Mouse (Mus musculus) thymus, postnatal 25 days (tissue): ENCODE results near the gene Dnajb8.

ENCODE experiments used
- DNase-seq: peaks from one replicate; pipeline ENCODE4 v3.0.0; 2022

Gene Dnajb8

GRCm38 (mm10) chr6:88221968-88222367 lies at the start of gene Dnajb8:
TSS of gene Dnajb8 (plus strand) at chr6:88222268.
- DNase-seq, result no peak

DNA sequence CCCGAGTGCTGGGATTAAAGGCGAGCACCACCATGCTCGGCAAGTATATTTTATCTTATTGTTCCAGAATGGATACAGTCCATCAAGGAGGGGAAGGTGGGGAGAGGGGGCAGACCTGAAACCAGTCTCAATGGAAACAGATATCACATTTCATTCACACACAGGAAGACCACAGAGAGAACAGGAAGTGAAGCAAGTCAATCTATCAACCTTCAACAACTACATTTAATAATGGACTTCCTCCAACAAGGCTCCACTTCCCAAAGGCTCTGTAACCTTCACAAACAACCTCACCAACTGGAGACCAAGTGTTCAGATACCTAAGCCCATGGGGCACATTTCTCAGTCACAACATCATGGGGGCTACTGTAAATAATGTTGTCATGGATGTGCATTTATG lies 47.9 kb upstream of the Dnajb8 start:
- DNase-seq, result no peak

GRCm38 (mm10) chr6:88174676-88175075 lies 47.4 kb upstream of the Dnajb8 start:
- DNase-seq, result no peak

DNA sequence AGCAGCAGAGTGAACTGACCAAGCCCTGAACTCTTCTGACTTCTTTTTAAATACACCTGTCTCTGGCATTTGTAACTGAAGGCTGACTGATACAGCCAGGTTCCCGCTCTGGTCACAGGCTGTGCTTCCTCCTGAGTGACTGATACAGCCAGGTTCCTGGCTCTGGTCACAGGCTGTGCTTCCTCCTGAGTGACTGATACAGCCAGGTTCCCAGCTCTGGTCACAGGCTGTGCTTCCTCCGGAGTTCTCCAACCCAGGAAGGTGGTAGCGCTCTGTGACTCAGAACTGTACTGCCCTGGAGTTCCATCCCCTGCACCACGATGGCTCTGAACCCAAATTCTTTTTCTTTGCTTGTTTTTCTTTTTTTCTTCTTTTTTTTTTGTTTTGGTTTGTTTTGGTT lies 37.4 kb upstream of the Dnajb8 start:
- DNase-seq, result no peak

DNA sequence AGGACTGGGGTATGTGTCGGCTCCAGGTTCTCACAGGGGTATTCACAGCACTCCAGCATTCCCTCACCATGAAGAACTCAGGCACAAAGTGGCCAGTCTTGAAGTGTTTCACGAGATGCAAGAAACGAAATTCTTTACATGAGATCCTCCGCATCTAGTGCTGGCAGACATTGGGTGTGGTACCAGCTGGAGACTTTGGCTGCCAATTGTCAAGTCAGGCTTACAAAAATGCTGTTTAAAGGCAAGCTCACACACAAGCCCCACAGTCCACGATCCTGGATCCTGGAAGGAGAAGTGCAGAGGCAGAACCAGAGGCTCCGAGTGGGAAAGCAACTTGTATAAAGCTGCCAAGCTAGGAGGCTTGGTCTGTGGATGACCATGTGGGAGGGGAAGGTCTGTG lies 33.9 kb upstream of the Dnajb8 start:
- no peak for DNase-seq

DNA sequence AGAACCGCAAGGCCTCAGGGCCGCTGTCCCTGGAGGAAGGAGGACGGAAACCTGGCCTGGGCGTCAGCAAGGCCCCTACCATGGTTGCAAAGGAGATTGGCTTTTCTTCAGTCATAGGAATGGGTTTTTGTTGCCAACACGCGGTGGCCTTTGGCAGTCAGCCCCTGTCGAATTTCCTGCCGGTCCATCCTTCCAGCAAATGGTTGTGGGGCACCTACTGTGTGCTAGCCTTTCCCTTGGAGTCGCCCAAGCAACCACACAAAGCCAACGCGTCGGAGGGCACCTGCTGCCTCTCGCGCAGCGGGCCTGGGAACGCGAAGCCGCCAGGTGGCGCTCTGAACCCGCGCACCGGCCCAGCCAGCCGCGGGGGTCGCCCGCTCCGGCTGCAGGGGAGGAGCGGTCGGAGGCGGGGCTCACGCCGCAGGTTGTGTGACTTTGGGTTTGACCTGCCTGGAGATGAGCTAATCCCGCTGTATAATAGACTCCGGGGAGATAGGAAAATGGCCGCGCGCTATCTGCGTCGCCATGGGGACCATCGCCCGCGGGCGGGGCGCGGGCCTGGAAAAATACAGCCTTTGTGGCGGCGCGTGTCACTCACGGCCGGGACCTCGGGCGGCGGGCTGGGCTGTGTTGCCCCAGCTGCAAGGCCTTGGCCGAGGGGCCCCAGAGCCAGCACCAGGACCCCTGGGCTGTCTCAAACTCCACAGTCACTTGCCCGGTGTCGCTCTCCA lies 32.6 kb upstream of the Dnajb8 start:
- DNase-seq, result peak; percentile 83

DNA sequence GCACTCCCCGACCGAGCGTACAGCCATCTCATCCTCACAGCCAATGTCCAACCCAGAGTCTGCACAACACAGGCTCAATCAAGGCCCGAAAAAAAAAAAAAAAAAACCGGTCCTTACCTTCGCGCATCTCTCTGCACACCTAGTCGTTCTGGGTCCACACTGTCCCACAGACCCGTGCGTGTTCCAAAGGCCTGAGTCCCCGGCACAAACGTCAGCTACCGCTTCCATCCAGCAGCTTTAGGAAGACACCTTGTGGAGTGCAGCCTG lies 32.1 kb upstream of the Dnajb8 start:
- no peak for DNase-seq

- no peak for DNase-seq
These were observed 31.6 kb upstream of the Dnajb8 start for GRCm38 (mm10) chr6:88190310-88191023.

- no peak for DNase-seq
These were observed 31.1 kb upstream of the Dnajb8 start for GRCm38 (mm10) chr6:88191024-88191365.

DNA sequence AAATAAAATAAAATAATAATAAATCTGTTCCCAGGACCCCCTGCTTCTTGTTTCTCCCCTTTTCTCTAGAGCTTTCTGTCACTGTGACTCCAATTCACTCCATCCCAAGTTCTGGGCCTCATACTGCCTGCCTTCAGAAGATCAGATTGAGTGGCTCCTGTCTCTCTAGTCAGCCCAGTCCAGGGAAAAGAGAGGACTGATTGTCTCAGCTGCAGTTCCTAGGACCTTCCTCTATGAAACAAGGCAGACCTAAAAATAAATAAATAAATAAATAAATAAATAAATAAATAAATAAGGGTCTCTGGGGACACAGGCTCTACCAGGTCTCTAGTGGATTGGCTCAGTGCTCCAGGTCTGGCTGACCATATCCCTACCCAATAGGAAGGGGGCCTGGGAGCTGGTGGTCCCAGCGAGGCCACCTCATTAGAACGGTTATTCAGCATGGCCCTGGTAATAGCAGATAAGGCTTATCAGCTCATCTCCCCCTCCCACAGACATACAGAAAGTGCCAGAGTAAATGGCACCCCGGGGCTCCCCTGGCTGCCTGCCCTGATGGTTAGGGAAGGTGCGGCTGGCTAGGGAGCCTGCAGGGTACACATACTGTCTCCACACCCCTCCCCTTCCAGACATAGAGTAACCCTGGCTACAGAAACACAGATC lies 30.5 kb upstream of the Dnajb8 start:
- DNase-seq, result no peak

GRCm38 (mm10) chr6:88192756-88193155 lies 29.3 kb upstream of the Dnajb8 start:
- DNase-seq, result no peak

DNA sequence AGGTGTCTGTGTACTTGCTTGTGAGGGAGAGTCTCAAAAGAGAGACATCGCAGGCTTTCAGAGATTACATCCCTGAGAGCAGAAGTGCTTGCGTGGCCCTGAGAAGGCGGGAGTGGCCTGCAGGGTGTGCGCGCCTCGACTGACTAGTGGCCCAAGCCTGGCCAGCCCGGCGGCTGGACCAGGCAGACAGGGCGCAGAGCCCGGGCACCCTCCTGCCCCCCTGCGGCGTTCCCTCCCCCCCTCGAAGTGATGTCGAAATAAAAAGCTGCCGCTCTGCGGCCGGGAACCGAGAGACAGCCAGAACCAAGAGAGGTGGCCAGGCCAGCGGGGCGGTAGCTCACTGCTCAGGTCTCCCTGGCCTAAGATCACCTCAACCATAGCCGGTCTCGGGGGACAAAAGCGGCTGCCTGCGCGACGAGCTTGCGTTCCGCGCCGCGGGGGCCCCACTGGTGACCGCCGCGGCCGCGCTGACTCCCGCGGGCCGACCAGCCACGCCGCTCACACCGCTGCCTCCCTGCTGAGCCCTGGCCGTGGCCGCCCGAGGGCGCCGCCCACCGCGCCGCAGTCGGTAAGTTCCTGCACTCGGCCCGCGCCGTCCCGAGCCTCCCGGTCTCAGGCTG lies 28.5 kb upstream of the Dnajb8 start, which contains the start of gene Gata2:
Gata2 (plus strand) TSS at position 459 of the 620 bp plus-strand sequence.
- DNase-seq, result no peak

GRCm38 (mm10) chr6:88194053-88194977 lies 27.8 kb upstream of the Dnajb8 start:
- peak; percentile 15 for DNase-seq

DNA sequence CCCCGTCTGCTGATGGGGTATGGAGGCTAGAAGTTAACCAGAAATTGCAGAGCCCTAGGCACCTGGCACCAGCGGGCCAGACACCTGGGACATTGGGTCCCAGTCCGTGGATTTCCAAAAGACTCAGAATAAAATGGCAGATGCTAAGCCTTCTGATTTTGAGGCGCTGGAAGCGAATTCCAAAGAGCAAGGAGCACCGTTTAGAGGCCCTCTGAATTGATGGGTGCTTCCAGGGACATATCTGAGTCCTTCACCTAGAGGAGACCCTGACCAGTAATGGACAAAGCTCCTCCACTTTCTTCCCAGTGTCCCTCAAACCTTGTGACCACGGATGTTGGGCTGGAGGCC lies 27.1 kb upstream of the Dnajb8 start:
- no peak for DNase-seq

DNA sequence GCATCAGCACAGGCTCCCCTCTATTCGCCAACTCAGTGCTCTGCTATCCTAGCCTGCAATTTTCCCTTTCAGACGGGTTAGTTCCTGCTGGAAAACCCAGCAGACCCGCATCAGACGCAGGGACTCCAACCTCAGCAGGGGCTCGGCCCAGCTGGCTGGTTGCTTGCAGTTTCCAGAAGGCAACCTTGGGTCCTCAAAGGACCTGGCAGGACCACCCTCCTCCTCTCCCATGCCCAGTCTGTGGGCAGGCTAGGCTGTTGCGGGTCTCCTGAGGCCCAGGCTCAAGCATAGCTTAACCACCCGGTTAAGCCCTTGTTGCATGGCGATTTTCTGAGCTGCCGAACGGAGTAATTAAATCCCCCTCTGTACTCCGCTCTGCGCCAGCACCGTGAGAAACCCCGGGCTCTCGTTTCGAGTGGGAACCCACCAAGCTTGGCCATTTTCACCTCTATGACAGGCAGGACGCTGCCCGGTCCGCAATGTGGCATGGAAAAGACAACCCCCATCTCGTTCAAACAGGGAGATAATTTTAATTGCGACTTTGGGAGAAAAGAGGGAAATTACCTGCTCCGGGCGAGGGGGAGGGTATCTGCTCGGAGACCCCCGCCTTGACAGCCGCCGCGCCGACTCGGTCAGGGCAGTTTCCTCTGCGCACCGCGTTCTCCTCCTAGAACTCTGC lies 25.9 kb upstream of the Dnajb8 start:
- no peak for DNase-seq

- no peak for DNase-seq
These were observed 25.2 kb upstream of the Dnajb8 start for GRCm38 (mm10) chr6:88196733-88197312.

- DNase-seq, result no peak
These were observed 24.6 kb upstream of the Dnajb8 start for GRCm38 (mm10) chr6:88197313-88198069.

DNA sequence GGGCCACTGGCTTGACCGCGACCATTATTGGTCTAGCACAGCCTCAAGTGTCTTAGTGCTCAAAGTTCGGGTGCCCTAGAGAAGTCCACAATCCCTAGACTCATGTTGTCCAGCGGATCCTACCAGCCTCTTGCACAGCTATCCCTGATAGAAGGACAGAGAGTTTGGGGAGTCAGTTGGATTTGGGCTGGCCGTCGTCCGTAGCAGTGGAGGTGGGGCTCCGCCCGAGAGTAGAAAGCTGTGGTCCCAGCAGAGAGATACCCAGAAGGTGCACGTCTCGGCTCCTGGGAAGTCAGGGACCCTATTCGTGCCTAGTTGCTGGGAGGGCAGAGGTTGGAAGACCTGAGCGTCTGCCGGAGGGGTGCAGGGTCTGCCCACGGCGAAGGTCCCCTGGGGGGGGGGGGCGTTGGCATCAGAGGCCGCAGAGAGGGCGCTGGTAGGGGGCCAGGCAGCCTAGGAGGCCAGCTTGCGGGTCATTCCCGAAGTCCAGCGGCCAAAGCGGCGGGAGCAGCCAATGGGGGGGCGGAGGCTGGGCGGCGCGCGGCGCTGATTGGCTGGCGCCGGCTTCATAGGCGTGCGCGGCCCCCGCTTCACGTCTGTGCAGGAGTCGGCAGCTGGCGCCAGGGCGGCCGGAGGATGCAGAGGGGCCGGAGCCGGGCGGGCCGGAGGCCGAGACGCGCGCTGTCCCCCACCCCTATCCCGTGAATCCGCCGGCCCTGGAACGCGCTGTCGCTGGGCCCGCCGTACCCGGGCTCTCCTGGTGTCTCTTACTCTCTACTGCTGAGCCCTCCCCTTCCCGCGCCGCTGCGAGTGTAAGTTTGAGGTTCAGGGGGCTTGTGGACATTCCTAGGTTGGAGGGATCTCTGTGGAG lies 23.8 kb upstream of the Dnajb8 start:
- no peak for DNase-seq

DNA sequence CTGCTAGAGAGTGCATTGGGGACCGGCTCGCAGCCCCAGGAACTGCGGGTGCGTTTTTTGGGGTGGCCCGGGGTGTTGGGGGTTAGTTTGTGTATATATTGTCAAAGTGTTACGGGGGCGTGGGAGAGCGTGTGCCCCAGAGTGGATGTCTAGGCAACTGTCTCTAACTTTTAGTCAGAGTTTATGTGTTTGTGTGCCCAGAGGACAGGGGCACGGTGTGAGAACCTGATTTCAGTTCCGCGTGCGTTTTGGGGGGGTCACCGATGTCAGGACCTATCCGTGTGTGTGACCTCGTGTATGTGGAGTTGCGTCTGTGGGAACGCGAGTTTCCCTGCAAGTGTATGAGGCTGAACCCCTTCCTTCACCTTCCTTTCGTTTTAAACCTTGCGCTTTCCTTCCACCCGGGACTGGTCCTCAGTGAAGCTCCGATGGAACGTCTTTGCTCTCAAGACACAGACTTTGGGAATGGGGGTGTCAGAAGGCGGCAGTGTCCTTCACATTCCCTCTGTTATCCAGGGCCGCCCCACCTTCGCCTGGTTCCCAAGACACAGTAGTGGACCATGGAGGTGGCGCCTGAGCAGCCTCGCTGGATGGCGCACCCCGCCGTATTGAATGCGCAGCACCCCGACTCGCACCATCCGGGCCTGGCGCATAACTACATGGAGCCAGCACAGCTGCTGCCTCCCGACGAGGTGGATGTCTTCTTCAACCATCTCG lies 22.9 kb upstream of the Dnajb8 start:
- DNase-seq, result no peak
